Mouse (Mus musculus): ENCODE results near the gene Fbxo21. TPM values are rescaled to one million over a fixed set of nuclear protein-coding genes. Genes with fewer than 3 reads are reported as not detected.

Fbxo21 gene
- polyA plus RNA-seq, 1 experiment from 2014 or later = 67.6 TPM

DNA sequence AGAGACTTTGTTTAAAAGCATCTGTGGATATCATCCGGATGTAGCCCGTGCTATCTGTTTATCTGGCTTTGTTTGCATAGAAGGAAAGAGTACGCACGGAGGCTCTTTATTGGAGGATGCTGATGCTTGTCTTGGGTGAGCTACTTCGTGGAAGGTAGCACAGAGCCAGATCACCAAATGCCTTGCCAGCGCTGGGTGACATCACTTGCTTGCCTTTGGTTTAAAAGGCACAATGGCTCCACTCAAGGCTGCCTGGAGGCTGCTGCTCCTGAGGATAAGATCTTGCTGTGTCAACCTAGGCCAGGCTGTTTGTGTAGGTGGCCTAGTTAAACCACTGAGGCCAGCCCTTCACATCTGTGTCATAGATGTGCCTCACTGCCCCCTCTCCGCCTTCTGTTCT, 34.3 kb downstream of the Fbxo21 start:
- 83% methylated on average over 7 of the region's 7 CpGs for WGBS
- Histone ChIP-seq H3K4me3 (ENCODE audit: low read depth, low read length) (no peak overlapping the region), H3K4me2 (ENCODE audit: low read depth, low read length) (no peak overlapping the region), H3K27ac (replicated peaks; ENCODE audit: low read depth, low read length) (no peak overlapping the region), H3K4me1 (ENCODE audit: control insufficient read depth, insufficient read depth, low read length) (no peaks in the 10 kb centered on the region), H3K9ac (replicated peaks; ENCODE audit: low read length) (no peak overlapping the region), H3K27me3 (ENCODE audit: control insufficient read depth, insufficient read depth, low read length) (no peaks in the 10 kb centered on the region), H3K36me3 (replicated peaks; ENCODE audit: control insufficient read depth, insufficient read depth, low read depth, low read length) (no peaks in the 10 kb centered on the region; the same call in 1 of the 2 replicates), H3K9me3 (replicated peaks; ENCODE audit: control insufficient read depth, low read length) (no peaks in the 10 kb centered on the region)
- ATAC-seq (replicated peaks; ENCODE audit: insufficient number of reproducible peaks, low FRiP score, low TSS enrichment, low read depth) (no peak), DNase-seq (ENCODE audit: low spot score) (no peak)

GRCm38 (mm10) chr5:118011796-118012195, 35.3 kb downstream of the Fbxo21 start:
- no peak overlapping the region for H3K4me2 ChIP-seq (ENCODE audit: low read depth, low read length)
- 77% methylated on average over 7 of the region's 7 CpGs for WGBS
- H3K9me3 ChIP-seq (replicated peaks; ENCODE audit: control insufficient read depth, low read length) = no peaks in the 10 kb centered on the region
- DNase-seq (ENCODE audit: low spot score) (no peak), ATAC-seq (replicated peaks; ENCODE audit: insufficient number of reproducible peaks, low FRiP score, low TSS enrichment, low read depth) (no peak)
- H3K36me3 ChIP-seq (replicated peaks; ENCODE audit: control insufficient read depth, insufficient read depth, low read depth, low read length) = no peaks in the 10 kb centered on the region; the same call in 1 of the 2 replicates
- no peak overlapping the region for H3K4me3 ChIP-seq (ENCODE audit: low read depth, low read length)
- H3K27me3 ChIP-seq (ENCODE audit: control insufficient read depth, insufficient read depth, low read length) = no peaks in the 10 kb centered on the region
- H3K4me1 ChIP-seq (ENCODE audit: control insufficient read depth, insufficient read depth, low read length) = no peaks in the 10 kb centered on the region
- H3K9ac ChIP-seq (replicated peaks; ENCODE audit: low read length) = no peak overlapping the region
- no peak overlapping the region for H3K27ac ChIP-seq (replicated peaks; ENCODE audit: low read depth, low read length)

GRCm38 (mm10) chr5:118015028-118015427, 38.5 kb downstream of the Fbxo21 start:
- ATAC-seq (replicated peaks; ENCODE audit: insufficient number of reproducible peaks, low FRiP score, low TSS enrichment, low read depth) (no peak), DNase-seq (ENCODE audit: low spot score) (no peak)
- no peak overlapping the region; the same call in 1 of the 2 replicates for H3K9ac ChIP-seq (replicated peaks; ENCODE audit: low read length)
- H3K9me3 ChIP-seq (replicated peaks; ENCODE audit: control insufficient read depth, low read length) = no peaks in the 10 kb centered on the region
- H3K36me3 ChIP-seq (replicated peaks; ENCODE audit: control insufficient read depth, insufficient read depth, low read depth, low read length) = no peaks in the 10 kb centered on the region
- no peak overlapping the region for H3K4me2 ChIP-seq (ENCODE audit: low read depth, low read length)
- no peaks in the 10 kb centered on the region for H3K4me1 ChIP-seq (ENCODE audit: control insufficient read depth, insufficient read depth, low read length)
- H3K4me3 ChIP-seq (ENCODE audit: low read depth, low read length) = no peak overlapping the region
- H3K27me3 ChIP-seq (ENCODE audit: control insufficient read depth, insufficient read depth, low read length) = no peaks in the 10 kb centered on the region
- WGBS = 18% methylated on average over 12 of the region's 12 CpGs
- H3K27ac ChIP-seq (replicated peaks; ENCODE audit: low read depth, low read length) = no peak overlapping the region

DNA sequence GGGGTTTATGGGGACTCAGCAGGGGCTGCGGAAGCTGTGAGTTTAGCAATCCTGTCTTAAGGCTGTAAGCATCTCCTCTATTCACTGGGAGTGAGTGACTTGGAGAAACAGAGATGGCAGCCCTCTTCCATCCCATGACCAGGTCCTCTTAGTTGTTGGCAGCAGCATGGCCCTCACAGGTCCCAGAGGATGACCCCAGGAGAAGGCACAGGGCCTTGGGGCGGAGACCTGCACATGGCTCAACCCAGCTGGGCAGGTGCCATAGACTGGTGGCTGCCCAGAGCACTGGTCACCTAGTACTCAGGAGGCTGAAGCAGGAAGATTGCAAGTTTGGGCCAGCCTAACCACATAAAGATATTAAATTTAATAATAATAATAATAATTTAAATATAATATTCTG, 39.1 kb downstream of the Fbxo21 start:
- DNase-seq (ENCODE audit: low spot score) = no peak
- Histone ChIP-seq H3K9me3 (replicated peaks; ENCODE audit: control insufficient read depth, low read length) (no peaks in the 10 kb centered on the region), H3K27me3 (ENCODE audit: control insufficient read depth, insufficient read depth, low read length) (no peaks in the 10 kb centered on the region), H3K9ac (replicated peaks; ENCODE audit: low read length) (no peak overlapping the region), H3K4me1 (ENCODE audit: control insufficient read depth, insufficient read depth, low read length) (no peaks in the 10 kb centered on the region), H3K36me3 (replicated peaks; ENCODE audit: control insufficient read depth, insufficient read depth, low read depth, low read length) (no peaks in the 10 kb centered on the region), H3K4me3 (ENCODE audit: low read depth, low read length) (no peak overlapping the region), H3K4me2 (ENCODE audit: low read depth, low read length) (no peak overlapping the region), H3K27ac (replicated peaks; ENCODE audit: low read depth, low read length) (no peak overlapping the region)
- ATAC-seq (replicated peaks; ENCODE audit: insufficient number of reproducible peaks, low FRiP score, low TSS enrichment, low read depth) = no peak
- WGBS = 86% methylated on average over 2 of the region's 2 CpGs

GRCm38 (mm10) chr5:118017527-118017926, 41.0 kb downstream of the Fbxo21 start:
- 53% methylated on average over 5 of the region's 5 CpGs for WGBS
- no peak overlapping the region for H3K4me2 ChIP-seq (ENCODE audit: low read depth, low read length)
- DNase-seq (ENCODE audit: low spot score) (no peak), ATAC-seq (replicated peaks; ENCODE audit: insufficient number of reproducible peaks, low FRiP score, low TSS enrichment, low read depth) (no peak)
- no peaks in the 10 kb centered on the region for H3K9me3 ChIP-seq (replicated peaks; ENCODE audit: control insufficient read depth, low read length)
- no peaks in the 10 kb centered on the region for H3K27me3 ChIP-seq (ENCODE audit: control insufficient read depth, insufficient read depth, low read length)
- H3K4me3 ChIP-seq (ENCODE audit: low read depth, low read length) = no peak overlapping the region
- H3K36me3 ChIP-seq (replicated peaks; ENCODE audit: control insufficient read depth, insufficient read depth, low read depth, low read length) = no peaks in the 10 kb centered on the region
- no peak overlapping the region for H3K27ac ChIP-seq (replicated peaks; ENCODE audit: low read depth, low read length)
- H3K4me1 ChIP-seq (ENCODE audit: control insufficient read depth, insufficient read depth, low read length) = no peaks in the 10 kb centered on the region
- H3K9ac ChIP-seq (replicated peaks; ENCODE audit: low read length) = no peak overlapping the region

GRCm38 (mm10) chr5:118019905-118020304, 43.4 kb downstream of the Fbxo21 start:
- Histone ChIP-seq H3K4me3 (ENCODE audit: low read depth, low read length) (no peak overlapping the region), H3K9ac (replicated peaks; ENCODE audit: low read length) (no peak overlapping the region), H3K9me3 (replicated peaks; ENCODE audit: control insufficient read depth, low read length) (no peaks in the 10 kb centered on the region), H3K4me2 (ENCODE audit: low read depth, low read length) (no peak overlapping the region), H3K36me3 (replicated peaks; ENCODE audit: control insufficient read depth, insufficient read depth, low read depth, low read length) (no peaks in the 10 kb centered on the region), H3K27ac (replicated peaks; ENCODE audit: low read depth, low read length) (no peak overlapping the region; the same call in 1 of the 2 replicates), H3K27me3 (ENCODE audit: control insufficient read depth, insufficient read depth, low read length) (no peaks in the 10 kb centered on the region), H3K4me1 (ENCODE audit: control insufficient read depth, insufficient read depth, low read length) (no peaks in the 10 kb centered on the region)
- whole genome bisulfite sequencing = 62% methylated on average over 11 of the region's 11 CpGs
- no peak for DNase-seq (ENCODE audit: low spot score)
- ATAC-seq (replicated peaks; ENCODE audit: insufficient number of reproducible peaks, low FRiP score, low TSS enrichment, low read depth) = no peak

DNA sequence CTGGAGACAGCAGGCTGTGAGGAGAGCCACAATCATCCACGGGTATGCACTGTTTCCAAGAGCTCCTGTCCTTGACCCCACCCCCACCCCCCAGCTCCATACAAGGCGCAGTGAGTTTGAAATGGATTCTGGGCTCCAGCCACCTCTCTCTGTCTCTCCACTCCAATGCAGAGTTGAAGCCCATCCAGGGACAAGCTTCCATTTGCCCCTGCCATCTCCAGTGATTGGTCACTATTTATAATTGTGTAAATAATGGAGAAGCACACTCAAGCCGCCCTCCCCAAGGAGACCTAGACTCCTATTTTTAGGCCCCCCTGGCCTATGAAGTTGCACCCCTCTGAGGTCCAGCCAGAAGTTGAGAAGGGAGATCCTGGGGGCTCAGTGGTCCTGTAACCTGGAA, 46.5 kb downstream of the Fbxo21 start:
- Histone ChIP-seq H3K4me1 (ENCODE audit: control insufficient read depth, insufficient read depth, low read length) (peaks cover 3% of the 10 kb centered on the region; the same call in 1 of the 2 replicates), H3K9me3 (replicated peaks; ENCODE audit: control insufficient read depth, low read length) (no peaks in the 10 kb centered on the region), H3K27ac (replicated peaks; ENCODE audit: low read depth, low read length) (no peak overlapping the region), H3K4me3 (ENCODE audit: low read depth, low read length) (no peak overlapping the region), H3K4me2 (ENCODE audit: low read depth, low read length) (no peak overlapping the region), H3K9ac (replicated peaks; ENCODE audit: low read length) (no peak overlapping the region), H3K27me3 (ENCODE audit: control insufficient read depth, insufficient read depth, low read length) (peaks cover 27% of the 10 kb centered on the region), H3K36me3 (replicated peaks; ENCODE audit: control insufficient read depth, insufficient read depth, low read depth, low read length) (no peaks in the 10 kb centered on the region)
- DNase-seq (ENCODE audit: low spot score) = no peak
- WGBS = 90% methylated on average over 3 of the region's 3 CpGs
- ATAC-seq (replicated peaks; ENCODE audit: insufficient number of reproducible peaks, low FRiP score, low TSS enrichment, low read depth) = no peak

DNA sequence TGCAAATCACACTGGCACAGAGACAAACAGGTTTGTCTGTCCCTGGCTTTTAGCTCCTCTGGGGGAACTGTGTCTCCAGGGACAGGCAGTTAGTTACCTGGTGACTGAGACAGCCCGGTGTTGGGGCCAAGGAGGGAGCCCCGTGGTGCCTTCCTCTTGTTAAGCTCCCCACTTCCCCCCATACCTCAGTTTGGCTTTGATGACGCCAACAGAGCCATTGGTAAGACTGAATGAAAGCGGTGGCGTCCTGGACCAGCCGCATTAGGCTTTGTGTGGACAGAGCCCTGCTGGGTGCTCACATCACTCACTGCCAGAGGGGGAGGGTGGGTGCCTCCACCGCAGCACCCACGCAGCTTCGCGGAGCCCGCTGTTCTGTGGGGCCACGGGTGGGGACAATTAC, 49.4 kb downstream of the Fbxo21 start:
- 5% methylated on average over 12 of the region's 12 CpGs for whole genome bisulfite sequencing

More for the DNA sequence above, 49.4 kb downstream of the Fbxo21 start:
- no peak overlapping the region for H3K27ac ChIP-seq (replicated peaks; ENCODE audit: low read depth, low read length)
- H3K4me3 ChIP-seq (ENCODE audit: low read depth, low read length) = no peak overlapping the region
- no peaks in the 10 kb centered on the region for H3K36me3 ChIP-seq (replicated peaks; ENCODE audit: control insufficient read depth, insufficient read depth, low read depth, low read length)
- peaks cover 8% of the 10 kb centered on the region; the same call in 1 of the 2 replicates for H3K4me1 ChIP-seq (ENCODE audit: control insufficient read depth, insufficient read depth, low read length)
- ATAC-seq (replicated peaks; ENCODE audit: insufficient number of reproducible peaks, low FRiP score, low TSS enrichment, low read depth) (no peak), DNase-seq (ENCODE audit: low spot score) (no peak)
- no peak overlapping the region for H3K9ac ChIP-seq (replicated peaks; ENCODE audit: low read length)
- H3K27me3 ChIP-seq (ENCODE audit: control insufficient read depth, insufficient read depth, low read length) = peaks cover 55% of the 10 kb centered on the region
- H3K4me2 ChIP-seq (ENCODE audit: low read depth, low read length) = no peak overlapping the region
- H3K9me3 ChIP-seq (replicated peaks; ENCODE audit: control insufficient read depth, low read length) = no peaks in the 10 kb centered on the region
